Mouse (Mus musculus): ENCODE measurements around the gene Parp3. TPM values are rescaled to one million over a fixed set of nuclear protein-coding genes. Genes with fewer than 3 reads are reported as not detected.

Gene Parp3
- polyA plus RNA-seq, 1 experiment from 2014 or later = 1.2 TPM

GRCm38 (mm10) chr9:106454888-106455681 lies 21.7 kb downstream of the Parp3 start:
- no peak for ATAC-seq (ENCODE audit: extremely low read depth, insufficient number of reproducible peaks, low FRiP score, low TSS enrichment)
- Histone ChIP-seq H3K36me3 (peaks cover 13% of the 10 kb centered on the region), H3K4me1 (peaks cover 83% of the 10 kb centered on the region), H3K4me2 (peak overlapping the region; percentile 95), H3K9me3 (no peaks in the 10 kb centered on the region), H3K27ac (replicated peaks) (peak overlapping the region; percentile 84), H3K4me3 (peak overlapping the region; percentile 68), H3K9ac (peak overlapping the region; percentile 88), H3K27me3 (replicated peaks) (peaks cover 3% of the 10 kb centered on the region; the same call in 1 of the 2 replicates)
- WGBS = 3% methylated on average over 17 of the region's 17 CpGs

DNA sequence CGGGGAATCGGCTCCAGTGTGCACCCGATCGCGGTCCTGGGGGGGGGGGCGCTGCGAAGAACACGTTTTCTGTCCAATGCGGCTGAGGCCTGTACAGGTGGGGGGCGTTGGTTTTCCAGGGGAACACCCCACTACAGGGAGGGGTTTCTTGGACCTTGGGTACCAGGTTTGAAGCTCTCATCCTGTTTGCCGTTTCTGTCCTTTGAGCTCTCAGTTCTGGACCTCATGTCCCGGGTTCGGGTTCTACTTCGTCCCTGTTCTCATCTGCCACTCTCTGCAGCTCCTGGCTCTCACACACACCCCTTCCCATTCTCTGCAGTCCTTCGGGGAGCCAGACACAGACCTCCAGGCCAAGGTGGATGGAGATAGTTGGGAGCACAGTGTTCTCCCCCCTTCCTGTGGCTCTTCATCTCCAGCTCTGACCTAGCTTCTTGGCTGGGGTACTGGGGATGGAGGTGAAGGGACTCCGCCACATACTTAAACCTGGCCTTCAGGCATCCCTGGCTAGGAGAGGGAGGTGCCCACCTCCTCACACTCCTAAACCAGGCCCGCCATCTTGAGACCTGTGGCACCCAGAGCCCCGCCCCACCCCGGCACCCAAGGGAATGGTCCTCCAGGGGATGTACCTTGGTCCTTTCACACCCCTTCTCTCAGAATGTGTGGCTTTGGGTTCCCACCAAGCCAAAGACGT lies 22.5 kb downstream of the Parp3 start:
- peak overlapping the region; percentile 84 for H3K27ac ChIP-seq (replicated peaks)
- H3K9me3 ChIP-seq = no peaks in the 10 kb centered on the region
- peaks cover 8% of the 10 kb centered on the region; the same call in 1 of the 2 replicates for H3K36me3 ChIP-seq
- 2% methylated on average over 16 of the region's 20 CpGs for WGBS
- peaks cover 3% of the 10 kb centered on the region; the same call in 1 of the 2 replicates for H3K27me3 ChIP-seq (replicated peaks)
- H3K4me1 ChIP-seq = peaks cover 88% of the 10 kb centered on the region
- no peak; the same call in 1 of the 2 replicates for ATAC-seq (ENCODE audit: extremely low read depth, insufficient number of reproducible peaks, low FRiP score, low TSS enrichment)
- H3K4me3 ChIP-seq = peak overlapping the region; percentile 68
- peak overlapping the region; percentile 88 for H3K9ac ChIP-seq
- H3K4me2 ChIP-seq = peak overlapping the region; percentile 95

DNA sequence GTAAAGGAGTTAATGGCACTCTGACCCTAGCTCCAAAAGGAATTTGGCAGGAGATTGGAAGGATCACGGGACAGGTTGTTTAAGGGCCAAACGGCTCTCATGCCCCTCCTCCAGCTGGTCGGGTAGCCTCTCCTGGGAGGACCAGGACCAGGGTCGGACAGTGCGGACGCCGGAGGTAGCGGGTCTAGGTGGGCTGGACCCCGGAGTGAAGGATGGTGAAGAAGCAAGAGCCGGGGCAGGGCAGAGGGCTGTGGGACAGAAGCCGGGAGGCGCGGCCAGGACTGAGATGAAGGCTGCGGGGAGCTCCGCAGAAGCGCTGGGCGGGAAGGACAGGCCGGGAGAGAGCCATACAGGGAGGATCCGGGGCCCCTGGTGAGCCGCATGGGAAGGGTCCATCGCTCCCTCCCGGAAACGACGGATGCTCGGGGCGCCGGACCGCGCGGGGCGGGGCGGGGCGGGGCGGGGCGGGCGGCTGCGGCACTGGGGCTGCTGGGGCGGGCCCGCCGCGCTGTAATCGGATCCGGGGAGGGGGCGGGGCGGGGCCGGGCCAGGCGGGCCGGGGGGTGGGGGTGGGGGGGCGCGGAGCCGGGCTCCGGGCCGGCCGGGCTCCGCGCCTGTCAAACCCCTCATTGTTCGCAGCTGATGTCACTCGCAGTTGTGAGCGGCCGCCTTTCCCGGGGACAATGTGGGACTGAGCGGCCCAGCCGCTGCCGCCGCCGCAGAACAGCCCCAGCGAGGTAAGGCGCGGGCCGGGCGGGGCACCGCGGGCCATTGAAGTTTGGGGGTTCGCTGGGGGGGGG lies 23.3 kb downstream of the Parp3 start, which contains the start of gene Pcbp4:
TSS of gene Pcbp4 (plus strand) at position 21 of the 800 bp plus-strand sequence.
- Histone ChIP-seq H3K4me2 (peak within 1 kb of the TSS; percentile 95), H3K9ac (peak within 1 kb of the TSS; percentile 88), H3K27me3 (replicated peaks) (peaks cover 3% of the 10 kb centered on the region; the same call in 1 of the 2 replicates), H3K27ac (replicated peaks) (peak within 1 kb of the TSS; percentile 84), H3K4me3 (peak within 1 kb of the TSS; percentile 68), H3K4me1 (peaks cover 87% of the 10 kb centered on the region), H3K9me3 (no peaks in the 10 kb centered on the region), H3K36me3 (0 out of 2 replicates have a peak, but pooled peaks cover 8% of the 10 kb centered on the region)
- WGBS = under 1% methylated on average over 38 of the region's 74 CpGs
- ATAC-seq (ENCODE audit: extremely low read depth, insufficient number of reproducible peaks, low FRiP score, low TSS enrichment) = peak; percentile 58

- peaks cover 3% of the 10 kb centered on the region; the same call in 1 of the 2 replicates for H3K27me3 ChIP-seq (replicated peaks)
- ATAC-seq (ENCODE audit: extremely low read depth, insufficient number of reproducible peaks, low FRiP score, low TSS enrichment) = no peak
- H3K36me3 ChIP-seq = 0 out of 2 replicates have a peak, but pooled peaks cover 1% of the 10 kb centered on the region
- H3K4me2 ChIP-seq = peak overlapping the region; percentile 95
- 5% methylated on average over 6 of the region's 7 CpGs for WGBS
- no peaks in the 10 kb centered on the region for H3K9me3 ChIP-seq
- H3K4me1 ChIP-seq = peaks cover 86% of the 10 kb centered on the region
- H3K27ac ChIP-seq (replicated peaks) = peak overlapping the region; percentile 84
- peak overlapping the region; percentile 88 for H3K9ac ChIP-seq
- peak overlapping the region; percentile 68 for H3K4me3 ChIP-seq
Observed at GRCm38 (mm10) chr9:106452821-106453220, 23.9 kb downstream of the Parp3 start.

DNA sequence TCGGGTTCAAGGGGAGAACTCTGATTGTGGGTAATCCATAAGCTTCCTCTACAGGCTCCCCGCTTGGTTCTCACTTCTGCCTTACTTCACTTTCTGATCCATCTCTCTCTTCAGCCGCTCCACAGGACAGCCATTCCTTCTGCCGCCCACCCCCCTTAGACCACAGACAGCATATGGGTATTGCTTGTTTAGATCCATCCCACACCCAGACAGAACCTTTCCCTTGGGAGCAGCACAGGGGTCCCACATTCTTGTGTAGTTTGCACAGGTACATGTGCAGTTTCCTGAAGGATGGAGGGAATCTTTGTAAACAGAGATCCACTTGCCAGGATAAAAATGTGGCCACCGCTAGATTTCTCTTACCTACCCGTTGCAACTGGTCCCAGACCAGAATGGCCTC lies 24.4 kb downstream of the Parp3 start:
- 0 out of 2 replicates have a peak overlapping the region, but pooled peaks have one; percentile 88 for H3K9ac ChIP-seq
- no peaks in the 10 kb centered on the region for H3K9me3 ChIP-seq
- no peak for ATAC-seq (ENCODE audit: extremely low read depth, insufficient number of reproducible peaks, low FRiP score, low TSS enrichment)
- peaks cover 3% of the 10 kb centered on the region; the same call in 1 of the 2 replicates for H3K27me3 ChIP-seq (replicated peaks)
- peaks cover 84% of the 10 kb centered on the region for H3K4me1 ChIP-seq
- peak overlapping the region; percentile 68; the same call in 1 of the 2 replicates for H3K4me3 ChIP-seq
- H3K27ac ChIP-seq (replicated peaks) = peak overlapping the region; percentile 84
- WGBS = 44% methylated on average over 6 of the region's 6 CpGs
- no peaks in the 10 kb centered on the region for H3K36me3 ChIP-seq
- H3K4me2 ChIP-seq = peak overlapping the region; percentile 95

- no peaks in the 10 kb centered on the region for H3K36me3 ChIP-seq
- H3K4me2 ChIP-seq = no peak overlapping the region
- peaks cover 82% of the 10 kb centered on the region for H3K4me1 ChIP-seq
- H3K4me3 ChIP-seq = no peak overlapping the region
- H3K9me3 ChIP-seq = no peaks in the 10 kb centered on the region
- peaks cover 3% of the 10 kb centered on the region; the same call in 1 of the 2 replicates for H3K27me3 ChIP-seq (replicated peaks)
- ATAC-seq (ENCODE audit: extremely low read depth, insufficient number of reproducible peaks, low FRiP score, low TSS enrichment) = no peak
- WGBS = 43% methylated on average over 2 of the region's 2 CpGs
- no peak overlapping the region; the same call in 1 of the 2 replicates for H3K9ac ChIP-seq
- no peak overlapping the region for H3K27ac ChIP-seq (replicated peaks)
Observed at GRCm38 (mm10) chr9:106451899-106452298, 24.9 kb downstream of the Parp3 start.

DNA sequence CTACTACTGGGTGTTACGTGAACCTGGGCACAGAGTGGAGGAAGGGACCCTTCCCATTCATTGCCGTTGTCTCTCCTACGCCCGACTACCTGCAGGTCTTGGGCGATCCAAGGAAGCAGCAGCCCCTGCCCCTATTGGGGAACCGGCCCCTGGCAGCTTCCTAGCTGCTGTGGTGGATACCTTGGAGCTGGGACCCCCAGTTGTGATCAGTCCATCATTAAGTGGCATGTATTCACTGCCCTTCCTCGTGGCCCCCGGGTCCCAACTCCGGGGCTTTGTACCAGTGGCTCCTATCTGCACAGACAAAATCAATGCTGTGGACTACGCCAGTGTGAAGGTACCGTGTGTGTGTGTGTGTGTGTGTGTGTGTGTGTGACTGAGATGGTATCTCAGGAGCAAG lies 25.5 kb downstream of the Parp3 start:
- Histone ChIP-seq H3K4me1 (peaks cover 82% of the 10 kb centered on the region), H3K4me3 (no peak overlapping the region), H3K9me3 (no peaks in the 10 kb centered on the region), H3K9ac (peak overlapping the region; percentile 64; the same call in 1 of the 2 replicates), H3K36me3 (no peaks in the 10 kb centered on the region), H3K27me3 (replicated peaks) (peaks cover 3% of the 10 kb centered on the region; the same call in 1 of the 2 replicates), H3K4me2 (peak overlapping the region; percentile 30), H3K27ac (replicated peaks) (no peak overlapping the region)
- no peak for ATAC-seq (ENCODE audit: extremely low read depth, insufficient number of reproducible peaks, low FRiP score, low TSS enrichment)
- 67% methylated on average over 11 of the region's 11 CpGs for WGBS

DNA sequence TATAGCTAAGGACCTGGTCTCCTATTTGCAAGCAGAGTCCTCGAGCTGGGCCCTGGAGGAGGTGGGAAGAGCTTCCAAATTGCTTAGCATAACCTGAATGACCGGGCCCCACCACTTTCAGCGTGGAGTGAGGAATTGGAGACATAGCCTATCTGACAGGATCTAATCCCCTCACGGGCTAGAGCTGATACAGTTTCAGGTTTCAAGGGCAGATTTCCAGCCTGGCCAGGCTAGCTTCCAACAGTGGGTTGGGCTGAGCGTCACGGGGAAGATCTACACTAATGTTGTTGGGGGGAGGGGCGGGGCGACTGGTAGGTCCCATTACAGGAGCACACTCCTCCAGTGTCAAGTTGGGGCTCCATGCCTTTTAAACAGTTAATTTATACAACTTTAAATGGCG lies 26.1 kb downstream of the Parp3 start:
- Histone ChIP-seq H3K27ac (replicated peaks) (peak overlapping the region; percentile 59; the same call in 1 of the 2 replicates), H3K4me1 (peaks cover 80% of the 10 kb centered on the region), H3K4me3 (no peak overlapping the region), H3K4me2 (peak overlapping the region; percentile 30), H3K9ac (peak overlapping the region; percentile 64), H3K27me3 (replicated peaks) (peaks cover 3% of the 10 kb centered on the region; the same call in 1 of the 2 replicates), H3K9me3 (no peaks in the 10 kb centered on the region), H3K36me3 (no peaks in the 10 kb centered on the region)
- no peak for ATAC-seq (ENCODE audit: extremely low read depth, insufficient number of reproducible peaks, low FRiP score, low TSS enrichment)
- WGBS = 12% methylated on average over 9 of the region's 9 CpGs

DNA sequence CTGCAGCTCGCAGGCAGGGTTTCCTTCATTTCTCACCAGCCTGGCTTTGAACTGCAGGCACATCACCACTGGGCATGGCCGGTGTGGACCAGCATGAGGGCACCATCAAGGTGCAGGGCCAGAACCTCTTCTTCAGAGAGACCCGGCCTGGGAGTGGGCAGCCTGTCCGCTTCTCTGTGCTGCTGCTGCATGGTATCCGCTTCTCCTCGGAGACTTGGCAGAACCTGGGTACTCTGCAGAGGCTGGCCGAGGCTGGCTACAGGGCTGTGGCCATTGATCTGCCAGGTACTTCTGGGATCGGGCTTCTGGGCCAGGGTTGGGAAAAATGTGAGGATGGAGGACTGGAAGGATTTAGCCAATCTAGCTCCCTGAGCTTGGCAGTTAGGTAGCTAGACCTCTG lies 26.8 kb downstream of the Parp3 start:
- Histone ChIP-seq H3K9ac (peak overlapping the region; percentile 64; the same call in 1 of the 2 replicates), H3K4me1 (peaks cover 73% of the 10 kb centered on the region), H3K9me3 (no peaks in the 10 kb centered on the region), H3K36me3 (no peaks in the 10 kb centered on the region), H3K4me3 (no peak overlapping the region), H3K27ac (replicated peaks) (no peak overlapping the region), H3K4me2 (peak overlapping the region; percentile 30; the same call in 1 of the 2 replicates), H3K27me3 (replicated peaks) (peaks cover 3% of the 10 kb centered on the region; the same call in 1 of the 2 replicates)
- WGBS = 85% methylated on average over 8 of the region's 8 CpGs
- no peak for ATAC-seq (ENCODE audit: extremely low read depth, insufficient number of reproducible peaks, low FRiP score, low TSS enrichment)

- ATAC-seq (ENCODE audit: extremely low read depth, insufficient number of reproducible peaks, low FRiP score, low TSS enrichment) = peak; percentile 11; the same call in 1 of the 2 replicates
- H3K4me1 ChIP-seq = peaks cover 65% of the 10 kb centered on the region
- peak overlapping the region; percentile 79 for H3K27ac ChIP-seq (replicated peaks)
- peak overlapping the region; percentile 68 for H3K4me3 ChIP-seq
- H3K27me3 ChIP-seq (replicated peaks) = peaks cover 3% of the 10 kb centered on the region; the same call in 1 of the 2 replicates
- peak overlapping the region; percentile 86 for H3K9ac ChIP-seq
- no peaks in the 10 kb centered on the region for H3K36me3 ChIP-seq
- under 1% methylated on average over 23 of the region's 23 CpGs for WGBS
- H3K9me3 ChIP-seq = no peaks in the 10 kb centered on the region
- H3K4me2 ChIP-seq = peak overlapping the region; percentile 88
Observed at GRCm38 (mm10) chr9:106448498-106449031, 28.2 kb downstream of the Parp3 start.

Data from heart, embryonic 13.5 days (tissue).